Mouse (Mus musculus): ENCODE results near the gene Gm42791. TPM values are rescaled to one million over a fixed set of nuclear protein-coding genes. Genes with fewer than 3 reads are reported as not detected.

Gm42791 gene
- total and polyA plus RNA-seq, 2 experiments from 2014 or later, result 5.7 TPM; not detected in 1

- TF ChIP-seq CTCF (IDR thresholded peaks at IDR 0.05; ENCODE audit: low read depth), result no peak
- Histone ChIP-seq H3K9me3 (ENCODE audit: low read length) (no peaks in the 10 kb centered on the region), H3K27ac (ENCODE audit: low read depth, low read length) (0 out of 2 replicates have a peak overlapping the region, but pooled peaks have one; percentile 29), H3K27me3 (ENCODE audit: insufficient read depth, low read length) (no peaks in the 10 kb centered on the region), H3K36me3 (ENCODE audit: insufficient read depth) (no peaks in the 10 kb centered on the region), H3K4me3 (ENCODE audit: low read depth, low read length) (peak overlapping the region; percentile 44), H3K9ac (peak overlapping the region; percentile 55), H3K4me2 (ENCODE audit: low read depth) (peak overlapping the region; percentile 73), H3K4me1 (ENCODE audit: insufficient read depth) (0 out of 2 replicates have a peak, but pooled peaks cover 7% of the 10 kb centered on the region)
- 2% methylated on average over 39 of the region's 39 CpGs for WGBS
- no peak for DNase-seq
- peak; percentile 68 for ATAC-seq
Observed at GRCm38 (mm10) chr5:148959068-148959990, 35.6 kb downstream of the Gm42791 start.

GRCm38 (mm10) chr5:148958355-148958754 lies 36.6 kb downstream of the Gm42791 start:
- peak; percentile 63 for TF ChIP-seq CTCF (IDR thresholded peaks at IDR 0.05; ENCODE audit: low read depth)
- Histone ChIP-seq H3K9me3 (ENCODE audit: low read length) (no peaks in the 10 kb centered on the region), H3K4me3 (ENCODE audit: low read depth, low read length) (no peak overlapping the region), H3K4me2 (ENCODE audit: low read depth) (no peak overlapping the region), H3K9ac (no peak overlapping the region), H3K4me1 (ENCODE audit: insufficient read depth) (0 out of 2 replicates have a peak, but pooled peaks cover 7% of the 10 kb centered on the region), H3K36me3 (ENCODE audit: insufficient read depth) (no peaks in the 10 kb centered on the region), H3K27me3 (ENCODE audit: insufficient read depth, low read length) (no peaks in the 10 kb centered on the region), H3K27ac (ENCODE audit: low read depth, low read length) (no peak overlapping the region)
- ATAC-seq, result no peak
- DNase-seq, result no peak
- WGBS, result 42% methylated on average over 9 of the region's 9 CpGs

- no peak for TF ChIP-seq CTCF (IDR thresholded peaks at IDR 0.05; ENCODE audit: low read depth)
- H3K4me1 ChIP-seq (ENCODE audit: insufficient read depth), result 0 out of 2 replicates have a peak, but pooled peaks cover 7% of the 10 kb centered on the region
- no peak overlapping the region for H3K4me2 ChIP-seq (ENCODE audit: low read depth)
- 67% methylated on average over 9 of the region's 9 CpGs for WGBS
- H3K9me3 ChIP-seq (ENCODE audit: low read length), result no peaks in the 10 kb centered on the region
- no peak overlapping the region for H3K9ac ChIP-seq
- no peak for ATAC-seq
- H3K27ac ChIP-seq (ENCODE audit: low read depth, low read length), result no peak overlapping the region
- no peak overlapping the region for H3K4me3 ChIP-seq (ENCODE audit: low read depth, low read length)
- no peaks in the 10 kb centered on the region for H3K36me3 ChIP-seq (ENCODE audit: insufficient read depth)
- DNase-seq, result no peak
- no peaks in the 10 kb centered on the region for H3K27me3 ChIP-seq (ENCODE audit: insufficient read depth, low read length)
Observed at GRCm38 (mm10) chr5:148956898-148957535, 37.9 kb downstream of the Gm42791 start.

- TF ChIP-seq CTCF (IDR thresholded peaks at IDR 0.05; ENCODE audit: low read depth), result no peak
- no peak overlapping the region for H3K4me2 ChIP-seq (ENCODE audit: low read depth)
- DNase-seq (no peak), ATAC-seq (no peak)
- H3K27me3 ChIP-seq (ENCODE audit: insufficient read depth, low read length), result no peaks in the 10 kb centered on the region
- no peak overlapping the region for H3K27ac ChIP-seq (ENCODE audit: low read depth, low read length)
- H3K9me3 ChIP-seq (ENCODE audit: low read length), result no peaks in the 10 kb centered on the region
- H3K36me3 ChIP-seq (ENCODE audit: insufficient read depth), result no peaks in the 10 kb centered on the region
- H3K4me3 ChIP-seq (ENCODE audit: low read depth, low read length), result no peak overlapping the region
- WGBS, result 80% methylated on average over 9 of the region's 9 CpGs
- no peak overlapping the region for H3K9ac ChIP-seq
- 0 out of 2 replicates have a peak, but pooled peaks cover 7% of the 10 kb centered on the region for H3K4me1 ChIP-seq (ENCODE audit: insufficient read depth)
Observed at GRCm38 (mm10) chr5:148956091-148956490, 38.9 kb downstream of the Gm42791 start.

- no peak for TF ChIP-seq CTCF (IDR thresholded peaks at IDR 0.05; ENCODE audit: low read depth)
- Histone ChIP-seq H3K9ac (no peak overlapping the region), H3K27me3 (ENCODE audit: insufficient read depth, low read length) (no peaks in the 10 kb centered on the region), H3K9me3 (ENCODE audit: low read length) (no peaks in the 10 kb centered on the region), H3K4me2 (ENCODE audit: low read depth) (no peak overlapping the region), H3K36me3 (ENCODE audit: insufficient read depth) (no peaks in the 10 kb centered on the region), H3K27ac (ENCODE audit: low read depth, low read length) (no peak overlapping the region), H3K4me3 (ENCODE audit: low read depth, low read length) (no peak overlapping the region), H3K4me1 (ENCODE audit: insufficient read depth) (0 out of 2 replicates have a peak, but pooled peaks cover 7% of the 10 kb centered on the region)
- ATAC-seq, result no peak
- 93% methylated on average over 6 of the region's 6 CpGs for WGBS
- no peak for DNase-seq
Observed at GRCm38 (mm10) chr5:148955575-148955974, 39.4 kb downstream of the Gm42791 start.

GRCm38 (mm10) chr5:148954314-148955060 lies 40.5 kb downstream of the Gm42791 start:
- ATAC-seq, result no peak
- H3K4me1 ChIP-seq (ENCODE audit: insufficient read depth), result 0 out of 2 replicates have a peak, but pooled peaks cover 7% of the 10 kb centered on the region
- H3K27me3 ChIP-seq (ENCODE audit: insufficient read depth, low read length), result no peaks in the 10 kb centered on the region
- no peak overlapping the region for H3K27ac ChIP-seq (ENCODE audit: low read depth, low read length)
- H3K4me2 ChIP-seq (ENCODE audit: low read depth), result no peak overlapping the region
- no peak overlapping the region for H3K9ac ChIP-seq
- TF ChIP-seq CTCF (IDR thresholded peaks at IDR 0.05; ENCODE audit: low read depth), result no peak
- H3K36me3 ChIP-seq (ENCODE audit: insufficient read depth), result no peaks in the 10 kb centered on the region
- 79% methylated on average over 22 of the region's 22 CpGs for WGBS
- H3K9me3 ChIP-seq (ENCODE audit: low read length), result no peaks in the 10 kb centered on the region
- no peak for DNase-seq
- H3K4me3 ChIP-seq (ENCODE audit: low read depth, low read length), result no peak overlapping the region

Measured in forebrain, postnatal 0 days (tissue).